Mouse (Mus musculus) liver, embryonic 16.5 days (tissue): Measurements from ENCODE around the gene Parp9. TPM values are rescaled to one million over a fixed set of nuclear protein-coding genes. Genes with fewer than 3 reads are reported as not detected.

ENCODE experiments used
- ATAC-seq: fragments of 200-750 bp; cut with Nextera tagmentation; 2 replicates; pipeline ENCODE4 v1.8.0; 2017; ENCODE audit warnings: low read depth, mild to moderate bottlenecking, moderate number of reproducible peaks, moderate library complexity
- H3K27ac ChIP-seq: fragments of 300-500 bp; sonication (generic); 2 replicates; pipeline ENCODE4 v1.5.1; 2014; ENCODE audit warnings: mild to moderate bottlenecking, low read length
- H3K27me3 ChIP-seq: fragments of 300-500 bp; sonication (generic); 2 replicates; pipeline ENCODE4 v1.6.1; 2014; ENCODE audit warnings: low read depth, low read length, mixed read lengths; ENCODE audit not compliant: control insufficient read depth, insufficient read depth
- H3K36me3 ChIP-seq: fragments of 300-500 bp; sonication (generic); 2 replicates; pipeline ENCODE4 v1.6.1; 2014; ENCODE audit warnings: mild to moderate bottlenecking; ENCODE audit not compliant: control insufficient read depth, insufficient read depth
- H3K4me1 ChIP-seq: fragments of 300-500 bp; sonication (generic); 2 replicates; pipeline ENCODE4 v1.6.1; 2014; ENCODE audit warnings: low read depth, low read length, mixed read lengths; ENCODE audit not compliant: control insufficient read depth
- H3K4me2 ChIP-seq: fragments of 300-500 bp; sonication (generic); 2 replicates; pipeline ENCODE4 v1.6.1; 2014; ENCODE audit warnings: low read depth, low read length, mixed read lengths
- H3K4me3 ChIP-seq: fragments of 300-500 bp; sonication (generic); 2 replicates; pipeline ENCODE4 v1.5.1; 2014; ENCODE audit warnings: low read depth, mild to moderate bottlenecking, low read length
- H3K9ac ChIP-seq: fragments of 300-500 bp; sonication (generic); 2 replicates; pipeline ENCODE4 v1.6.1; 2014; ENCODE audit warnings: low read depth, low read length
- H3K9me3 ChIP-seq: fragments of 300-500 bp; sonication (generic); replicated peaks from 2 replicates; pipeline ENCODE4 v1.6.1; 2016; ENCODE audit warnings: low read length; ENCODE audit not compliant: control insufficient read depth
- WGBS: fragments of 180-500 bp; shearing (Covaris S2); extraction: QIAGEN DNeasy Blood & Tissue Kit; methylation state at CpG from one replicate; pipeline ENCODE4 v1.1.7; 2014; ENCODE audit not compliant: insufficient replicate concordance; 5-methylcytosine and 5-hydroxymethylcytosine counted together
- polyA plus RNA-seq: library from polyadenylated mRNA; unstranded; fragments of >200 nt; fragmentation: Nextera tagmentation; extraction: Ambion mirVana; gene quantifications from 2 replicates; pipeline ENCODE4 v1.2.1, GENCODE M21; 2015

The Parp9 gene
- polyA plus RNA-seq, 1 experiment from 2014 or later: 7.7 TPM

GRCm38 (mm10) chr16:35921676-35922235 is 16.5 kb upstream of the Parp9 start:
- WGBS: 30% methylated on average over 2 of the region's 2 CpGs
- Histone ChIP-seq H3K36me3 (no peaks in the 10 kb centered on the region), H3K27me3 (no peaks in the 10 kb centered on the region), H3K4me3 (no peak overlapping the region), H3K9ac (no peak overlapping the region), H3K9me3 (no peaks in the 10 kb centered on the region), H3K4me2 (no peak overlapping the region), H3K4me1 (no peaks in the 10 kb centered on the region; the same call in 1 of the 2 replicates), H3K27ac (no peak overlapping the region)
- ATAC-seq: no peak; the same call in 1 of the 2 replicates

GRCm38 (mm10) chr16:35922301-35922895 is 15.9 kb upstream of the Parp9 start:
- WGBS: 50% methylated on average over 3 of the region's 3 CpGs
- H3K27ac ChIP-seq: no peak overlapping the region
- no peak for ATAC-seq

GRCm38 (mm10) chr16:35923546-35924198 is 14.6 kb upstream of the Parp9 start:
- Histone ChIP-seq H3K9me3 (no peaks in the 10 kb centered on the region), H3K9ac (no peak overlapping the region), H3K27me3 (no peaks in the 10 kb centered on the region), H3K27ac (no peak overlapping the region), H3K4me3 (no peak overlapping the region), H3K4me2 (no peak overlapping the region), H3K36me3 (0 out of 2 replicates have a peak, but pooled peaks cover 3% of the 10 kb centered on the region), H3K4me1 (no peaks in the 10 kb centered on the region; the same call in 1 of the 2 replicates)
- WGBS: 60% methylated on average over 7 of the region's 7 CpGs
- ATAC-seq: peak; percentile 27

More at GRCm38 (mm10) chr16:35922301-35922895, 15.9 kb upstream of the Parp9 start:
- H3K4me3 ChIP-seq: no peak overlapping the region
- H3K9me3 ChIP-seq: no peaks in the 10 kb centered on the region
- H3K9ac ChIP-seq: no peak overlapping the region
- no peaks in the 10 kb centered on the region; the same call in 1 of the 2 replicates for H3K4me1 ChIP-seq
- H3K4me2 ChIP-seq: no peak overlapping the region
- 0 out of 2 replicates have a peak, but pooled peaks cover under 1% of the 10 kb centered on the region for H3K36me3 ChIP-seq
- H3K27me3 ChIP-seq: no peaks in the 10 kb centered on the region

- Histone ChIP-seq H3K36me3 (peaks cover 3% of the 10 kb centered on the region; the same call in 1 of the 2 replicates), H3K9ac (no peak overlapping the region), H3K4me2 (no peak overlapping the region), H3K4me1 (no peaks in the 10 kb centered on the region), H3K27me3 (no peaks in the 10 kb centered on the region), H3K4me3 (no peak overlapping the region), H3K9me3 (no peaks in the 10 kb centered on the region), H3K27ac (no peak overlapping the region)
- WGBS: 80% methylated on average over 5 of the region's 5 CpGs
- no peak for ATAC-seq
These were observed 13.9 kb upstream of the Parp9 start for GRCm38 (mm10) chr16:35924341-35924740.

GRCm38 (mm10) chr16:35932179-35933055 is 5.9 kb upstream of the Parp9 start:
- no peaks in the 10 kb centered on the region for H3K27me3 ChIP-seq
- peak; percentile 63 for ATAC-seq
- no peaks in the 10 kb centered on the region for H3K9me3 ChIP-seq
- no peak overlapping the region; the same call in 1 of the 2 replicates for H3K27ac ChIP-seq
- H3K4me1 ChIP-seq: no peaks in the 10 kb centered on the region; the same call in 1 of the 2 replicates
- 68% methylated on average over 19 of the region's 19 CpGs for WGBS
- H3K36me3 ChIP-seq: peaks cover 2% of the 10 kb centered on the region; the same call in 1 of the 2 replicates
- H3K4me2 ChIP-seq: no peak overlapping the region
- no peak overlapping the region for H3K4me3 ChIP-seq
- no peak overlapping the region for H3K9ac ChIP-seq

GRCm38 (mm10) chr16:35933181-35933580 is 5.1 kb upstream of the Parp9 start:
- ATAC-seq: no peak
- H3K36me3 ChIP-seq: no peaks in the 10 kb centered on the region; the same call in 1 of the 2 replicates
- no peak overlapping the region; the same call in 1 of the 2 replicates for H3K27ac ChIP-seq
- 75% methylated on average over 10 of the region's 10 CpGs for WGBS
- H3K9ac ChIP-seq: no peak overlapping the region
- no peaks in the 10 kb centered on the region; the same call in 1 of the 2 replicates for H3K4me1 ChIP-seq
- H3K4me3 ChIP-seq: no peak overlapping the region
- no peaks in the 10 kb centered on the region for H3K27me3 ChIP-seq
- H3K9me3 ChIP-seq: no peaks in the 10 kb centered on the region
- no peak overlapping the region for H3K4me2 ChIP-seq

- peak overlapping the region; percentile 88 for H3K9ac ChIP-seq
- H3K27me3 ChIP-seq: no peaks in the 10 kb centered on the region
- H3K9me3 ChIP-seq: no peaks in the 10 kb centered on the region
- peak overlapping the region; percentile 76 for H3K27ac ChIP-seq
- peaks cover 5% of the 10 kb centered on the region; the same call in 1 of the 2 replicates for H3K36me3 ChIP-seq
- peak overlapping the region; percentile 94 for H3K4me2 ChIP-seq
- WGBS: 4% methylated on average over 6 of the region's 6 CpGs
- peak overlapping the region; percentile 87 for H3K4me3 ChIP-seq
- ATAC-seq: peak; percentile 41
- H3K4me1 ChIP-seq: peaks cover 11% of the 10 kb centered on the region
These were observed 991 bp downstream of the Parp9 start for GRCm38 (mm10) chr16:35939261-35939660.

- H3K27ac ChIP-seq: peak overlapping the region; percentile 76
These were observed 1.4 kb downstream of the Parp9 start for GRCm38 (mm10) chr16:35939690-35940089.

More at GRCm38 (mm10) chr16:35939690-35940089, 1.4 kb downstream of the Parp9 start:
- peak; percentile 67 for ATAC-seq
- WGBS: 3% methylated on average over 9 of the region's 9 CpGs
- Histone ChIP-seq H3K9me3 (no peaks in the 10 kb centered on the region), H3K4me3 (peak overlapping the region; percentile 87), H3K4me1 (peaks cover 11% of the 10 kb centered on the region), H3K9ac (peak overlapping the region; percentile 88), H3K27me3 (no peaks in the 10 kb centered on the region), H3K4me2 (peak overlapping the region; percentile 94), H3K36me3 (peaks cover 5% of the 10 kb centered on the region; the same call in 1 of the 2 replicates)
